ENCODE assay signal across 14 mouse cellular contexts in the genomic region with DNA sequence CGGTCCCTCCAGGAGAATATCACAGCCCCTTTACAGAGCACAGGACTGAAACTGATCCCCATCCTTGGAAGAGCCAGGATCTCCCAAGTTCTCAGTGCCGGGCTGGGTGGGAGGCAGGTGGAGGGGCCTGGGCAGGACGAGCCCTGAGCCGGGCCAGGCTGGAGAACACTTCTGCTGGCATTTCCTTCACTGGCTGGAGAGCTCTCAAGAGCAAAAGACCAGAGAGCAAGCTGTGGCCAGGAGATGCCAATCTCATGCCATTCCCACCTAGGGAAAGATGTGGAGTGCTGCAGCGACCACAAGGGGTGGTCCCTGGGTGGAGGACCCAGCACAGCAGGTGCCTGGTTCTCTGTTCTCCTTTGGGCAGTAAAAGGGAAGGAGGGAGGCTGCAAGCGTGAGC. TPM values are rescaled to one million over a fixed set of nuclear protein-coding genes. Genes with fewer than 3 reads are reported as not detected.
A peak's percentile ranks its signal among the peaks of the same experiment; 100 is the strongest.
DNase-seq lines count a peak whose midpoint lies in the region; ATAC-seq and TF ChIP-seq lines count a peak whose summit lies in the region.
"Had no signal": no experiment of that assay in that cellular context is flagged by ENCODE, and none has a peak within 500 bp of the region (broad histone marks: within the 10 kb centered on the region; RNA-seq: fewer than 3 reads in every experiment).

No protein-coding gene starts in this region.

- H3K4me3 ChIP-seq in heart, embryonic 12.5 days = no peak overlapping the region
- no peak overlapping the region for H3K4me3 ChIP-seq in liver, embryonic 11.5 days (ENCODE audit: low read depth, low read length)
- no peak overlapping the region for H3K4me3 ChIP-seq in liver, embryonic 14.5 days (ENCODE audit: insufficient read depth in 1 of 2, low read depth in 2 of 2, low read length in 2 of 2)
- H3K4me3 ChIP-seq in stomach, embryonic 14.5 days (ENCODE audit: low read depth, low read length) = no peak overlapping the region

- H3K4me1 ChIP-seq in heart, embryonic 12.5 days (replicated peaks) = peaks cover 84% of the 10 kb centered on the region
- H3K4me1 ChIP-seq in liver, embryonic 11.5 days (replicated peaks; ENCODE audit: control insufficient read depth, insufficient read depth, low read length) = peaks cover 69% of the 10 kb centered on the region
- H3K4me1 ChIP-seq in liver, embryonic 14.5 days (replicated peaks; ENCODE audit: control insufficient read depth in 2 of 2, insufficient read depth in 2 of 2, low read length in 1 of 2) = peaks cover 58 to 72% of the 10 kb centered on the region in 2 experiments
- peaks cover 40% of the 10 kb centered on the region for H3K4me1 ChIP-seq in stomach, embryonic 14.5 days (ENCODE audit: control insufficient read depth, insufficient read depth, low read length)

- TF ChIP-seq CTCF in liver, embryonic 14.5 days (IDR thresholded peaks at IDR 0.05; ENCODE audit: low read depth) = no peak

- WGBS in heart, embryonic 12.5 days = 79% methylated on average over 6 of the region's 6 CpGs
- 79% methylated on average over 6 of the region's 6 CpGs for WGBS in liver, embryonic 11.5 days
- WGBS in liver, embryonic 14.5 days (ENCODE audit: insufficient replicate concordance) = 68% methylated on average over 6 of the region's 6 CpGs
- WGBS in stomach, embryonic 14.5 days = 78% methylated on average over 6 of the region's 6 CpGs

- H3K9ac ChIP-seq in heart, embryonic 12.5 days = peak overlapping the region; percentile 23
- peak overlapping the region; percentile 31; the same call in 1 of the 2 replicates for H3K9ac ChIP-seq in liver, embryonic 11.5 days (ENCODE audit: low read depth, low read length)
- peak overlapping the region; percentile 47; the same call in 1 of the 2 replicates for H3K9ac ChIP-seq in liver, embryonic 14.5 days (replicated peaks)
- H3K9ac ChIP-seq in stomach, embryonic 14.5 days (replicated peaks; ENCODE audit: low read depth, low read length) = no peak overlapping the region
- H3K9ac ChIP-seq: forebrain, postnatal 0 days had no signal

- no peak for ATAC-seq in heart, embryonic 12.5 days (ENCODE audit: insufficient number of reproducible peaks, low FRiP score)
- no peak for ATAC-seq in liver, embryonic 11.5 days (replicated peaks; ENCODE audit: low FRiP score)
- ATAC-seq in liver, embryonic 14.5 days (ENCODE audit: insufficient read depth) = no peak
- no peak for ATAC-seq in stomach, embryonic 14.5 days (ENCODE audit: insufficient number of reproducible peaks, insufficient read depth, low FRiP score, low read depth)
- ATAC-seq: forebrain, postnatal 0 days had no signal

- no peaks in the 10 kb centered on the region for H3K9me3 ChIP-seq in heart, embryonic 12.5 days (replicated peaks)
- no peaks in the 10 kb centered on the region for H3K9me3 ChIP-seq in liver, embryonic 11.5 days (ENCODE audit: control insufficient read depth, low read length)
- H3K9me3 ChIP-seq in liver, embryonic 14.5 days (ENCODE audit: control insufficient read depth, low read length) = no peaks in the 10 kb centered on the region
- H3K9me3 ChIP-seq in stomach, embryonic 14.5 days (ENCODE audit: control insufficient read depth, low read depth, low read length) = no peaks in the 10 kb centered on the region

- H3K36me3 ChIP-seq in heart, embryonic 12.5 days = no peaks in the 10 kb centered on the region
- H3K36me3 ChIP-seq in liver, embryonic 11.5 days (ENCODE audit: control insufficient read depth, insufficient read depth, low read length) = no peaks in the 10 kb centered on the region
- no peaks in the 10 kb centered on the region; the same call in 1 of the 2 replicates for H3K36me3 ChIP-seq in liver, embryonic 14.5 days (replicated peaks; ENCODE audit: control insufficient read depth, insufficient read depth, low read depth)
- no peaks in the 10 kb centered on the region for H3K36me3 ChIP-seq in stomach, embryonic 14.5 days (ENCODE audit: control insufficient read depth, insufficient read depth, low read length)

- DNase-seq in heart, adult 9 months (ENCODE audit: low spot score in 2 of 2) = no peak
- no peak for DNase-seq in liver, embryonic 11.5 days (ENCODE audit: low spot score)
- no peak for DNase-seq in liver
- no peak for DNase-seq in liver, embryonic 14.5 days (ENCODE audit: low read depth in 3 of 3, low spot score in 3 of 3)
- DNase-seq in thymus, postnatal 25 days = no peak
- no peak for DNase-seq in layer of hippocampus, postnatal 14 days (ENCODE audit: low spot score in 2 of 2)
- DNase-seq: adrenal gland, postnatal 10 days; forebrain, postnatal 0 days; heart, adult 18-20 months; kidney, adult 11 months had no signal

- no peak for TF ChIP-seq EP300 in liver, embryonic 14.5 days (IDR thresholded peaks at IDR 0.05; ENCODE audit: low read depth)

- no peaks in the 10 kb centered on the region for H3K27me3 ChIP-seq in heart, embryonic 12.5 days (replicated peaks)
- no peaks in the 10 kb centered on the region for H3K27me3 ChIP-seq in liver, embryonic 11.5 days (replicated peaks; ENCODE audit: control insufficient read depth, insufficient read depth, low read length)
- no peaks in the 10 kb centered on the region for H3K27me3 ChIP-seq in liver, embryonic 14.5 days (ENCODE audit: control insufficient read depth, insufficient read depth, low read length)
- no peaks in the 10 kb centered on the region for H3K27me3 ChIP-seq in stomach, embryonic 14.5 days (ENCODE audit: control insufficient read depth, insufficient read depth, low read length)

- no peak overlapping the region for H3K4me2 ChIP-seq in heart, embryonic 12.5 days
- H3K4me2 ChIP-seq in liver, embryonic 11.5 days = peak overlapping the region; percentile 50
- peak overlapping the region; percentile 76 for H3K4me2 ChIP-seq in liver, embryonic 14.5 days (ENCODE audit: low read depth)
- no peak overlapping the region for H3K4me2 ChIP-seq in stomach, embryonic 14.5 days (replicated peaks; ENCODE audit: low read depth, low read length)

- peak overlapping the region; percentile 37; the same call in 1 of the 2 replicates for H3K27ac ChIP-seq in heart, embryonic 12.5 days (ENCODE audit: poor library complexity, severe bottlenecking)
- H3K27ac ChIP-seq in liver, embryonic 11.5 days (ENCODE audit: low read depth, low read length) = peak overlapping the region; percentile 87; the same call in 1 of the 2 replicates
- peak overlapping the region; percentile 95 for H3K27ac ChIP-seq in liver, embryonic 14.5 days
- peak overlapping the region; percentile 21; the same call in 1 of the 2 replicates for H3K27ac ChIP-seq in stomach, embryonic 14.5 days (ENCODE audit: low read length)

RNA-seq across cellular contexts. Expression of a gene that starts 12.9 kb away (rescaled TPM):
- polyA plus RNA-seq in heart, embryonic 12.5 days (2016; fragmentation: Nextera tagmentation; extraction: Ambion mirVana) = 29.0 and 29.5 TPM in 2 replicates
- 17.4 and 18.6 TPM in 2 replicates for polyA plus RNA-seq in liver, embryonic 11.5 days (2014; fragmentation: Nextera tagmentation; extraction: Ambion mirVana)
- 12.0 and 14.2 TPM in 2 replicates for polyA plus RNA-seq in liver, embryonic 14.5 days (2012; rRNA removed)
- 4.5 and 5.9 TPM in 2 replicates for polyA plus RNA-seq in liver, embryonic 14.5 days (2014; fragmentation: Nextera tagmentation; extraction: Ambion mirVana)
- polyA plus RNA-seq in stomach, embryonic 14.5 days (2014; fragmentation: Nextera tagmentation; extraction: Ambion mirVana) = 23.7 and 25.8 TPM in 2 replicates
- 10 to 100 TPM; 69.5 to 71.6 TPM for total RNA-seq in layer of hippocampus, postnatal 14 days (2021)

RNA-seq across cellular contexts. Expression of a gene that starts 13.0 kb away (rescaled TPM):
- polyA plus RNA-seq in heart, embryonic 12.5 days (2016; fragmentation: Nextera tagmentation; extraction: Ambion mirVana) = 32.7 TPM in 2 replicates
- 34.0 and 35.3 TPM in 2 replicates for polyA plus RNA-seq in liver, embryonic 11.5 days (2014; fragmentation: Nextera tagmentation; extraction: Ambion mirVana)
- 11.5 and 12.3 TPM in 2 replicates for polyA plus RNA-seq in liver, embryonic 14.5 days (2012; rRNA removed)
- polyA plus RNA-seq in liver, embryonic 14.5 days (2014; fragmentation: Nextera tagmentation; extraction: Ambion mirVana) = 8.5 and 8.6 TPM in 2 replicates
- 41.1 and 47.8 TPM in 2 replicates for polyA plus RNA-seq in stomach, embryonic 14.5 days (2014; fragmentation: Nextera tagmentation; extraction: Ambion mirVana)
- total RNA-seq in layer of hippocampus, postnatal 14 days (2021) = 10 to 100 TPM; 11.6 to 14.6 TPM

RNA-seq across cellular contexts. Expression of a gene that starts 37.9 kb away (rescaled TPM):
- polyA plus RNA-seq in heart, embryonic 12.5 days (2016; fragmentation: Nextera tagmentation; extraction: Ambion mirVana) = not detected in 2 replicates
- polyA plus RNA-seq in liver, embryonic 11.5 days (2014; fragmentation: Nextera tagmentation; extraction: Ambion mirVana) = not detected in 2 replicates
- polyA plus RNA-seq in liver, embryonic 14.5 days (2012; rRNA removed) = 0.05 TPM in 1 of 2 replicates, not detected in the other
- polyA plus RNA-seq in liver, embryonic 14.5 days (2014; fragmentation: Nextera tagmentation; extraction: Ambion mirVana) = not detected in 2 replicates
- not detected in 2 replicates for polyA plus RNA-seq in stomach, embryonic 14.5 days (2014; fragmentation: Nextera tagmentation; extraction: Ambion mirVana)
- under 1 TPM; 0.33 to 0.62 TPM for total RNA-seq in layer of hippocampus, postnatal 14 days (2021)
- total RNA-seq: adrenal gland, postnatal 10 days; heart, adult 18-20 months; megakaryocyte progenitor cell, adult 5-6 weeks had no signal
- polyA plus RNA-seq: forebrain, postnatal 0 days had no signal

RNA-seq across cellular contexts. Expression of a gene that starts 44.3 kb away (rescaled TPM):
- not detected in 2 replicates for polyA plus RNA-seq in heart, embryonic 12.5 days (2016; fragmentation: Nextera tagmentation; extraction: Ambion mirVana)
- not detected in 2 replicates for polyA plus RNA-seq in liver, embryonic 11.5 days (2014; fragmentation: Nextera tagmentation; extraction: Ambion mirVana)
- not detected in 2 replicates for polyA plus RNA-seq in liver, embryonic 14.5 days (2012; rRNA removed)
- polyA plus RNA-seq in liver, embryonic 14.5 days (2014; fragmentation: Nextera tagmentation; extraction: Ambion mirVana) = not detected in 2 replicates
- polyA plus RNA-seq in stomach, embryonic 14.5 days (2014; fragmentation: Nextera tagmentation; extraction: Ambion mirVana) = 0.49 and 1.0 TPM in 2 replicates
- not detected for total RNA-seq in layer of hippocampus, postnatal 14 days (2021)
- total RNA-seq: adrenal gland, postnatal 10 days; forebrain, postnatal 0 days; heart, adult 18-20 months; left cerebral cortex, adult 18-20 months; megakaryocyte progenitor cell, adult 5-6 weeks had no signal
- polyA plus RNA-seq: forebrain, postnatal 0 days had no signal

RNA-seq across cellular contexts. Expression of a gene that starts 46.1 kb away (rescaled TPM):
- polyA plus RNA-seq in heart, embryonic 12.5 days (2016; fragmentation: Nextera tagmentation; extraction: Ambion mirVana) = not detected in 2 replicates
- polyA plus RNA-seq in liver, embryonic 11.5 days (2014; fragmentation: Nextera tagmentation; extraction: Ambion mirVana) = not detected in 2 replicates
- polyA plus RNA-seq in liver, embryonic 14.5 days (2012; rRNA removed) = not detected in 2 replicates
- not detected in 2 replicates for polyA plus RNA-seq in liver, embryonic 14.5 days (2014; fragmentation: Nextera tagmentation; extraction: Ambion mirVana)
- polyA plus RNA-seq in stomach, embryonic 14.5 days (2014; fragmentation: Nextera tagmentation; extraction: Ambion mirVana) = not detected in 2 replicates
- 1 to 10 TPM; 1.0 to 1.9 TPM for total RNA-seq in layer of hippocampus, postnatal 14 days (2021)
- total RNA-seq: adrenal gland, postnatal 10 days; heart, adult 18-20 months; megakaryocyte progenitor cell, adult 5-6 weeks had no signal

Comparison
In these comparisons a context has a peak if more than half of its experiments do, and no peak if none do; other contexts are left out.
1. H3K27ac ChIP-seq: peak in every context shown above with its lines; median percentile 95 in liver, embryonic 14.5 days; 87 in liver, embryonic 11.5 days; 37 in heart, embryonic 12.5 days; 21 in stomach, embryonic 14.5 days.
2. H3K4me2 ChIP-seq: peak in liver, embryonic 11.5 days (single experiment) and liver, embryonic 14.5 days (single experiment); none in heart, embryonic 12.5 days (single experiment) and stomach, embryonic 14.5 days (single experiment).